Mouse (Mus musculus): Measurements from ENCODE around the gene Kdm5a.
A peak's percentile ranks its signal among the peaks of the same experiment; 100 is the strongest.

The Kdm5a gene

GRCm38 (mm10) chr6:120472455-120473140, 108.7 kb downstream of the Kdm5a start:
- no peak for DNase-seq (ENCODE audit: low spot score)

GRCm38 (mm10) chr6:120473427-120473826, 109.5 kb downstream of the Kdm5a start:
- no peak for DNase-seq (ENCODE audit: low spot score)

GRCm38 (mm10) chr6:120475288-120475687, 111.4 kb downstream of the Kdm5a start:
- DNase-seq (ENCODE audit: low spot score) = no peak

GRCm38 (mm10) chr6:120479302-120479701, 115.4 kb downstream of the Kdm5a start:
- no peak for DNase-seq (ENCODE audit: low spot score)

DNA sequence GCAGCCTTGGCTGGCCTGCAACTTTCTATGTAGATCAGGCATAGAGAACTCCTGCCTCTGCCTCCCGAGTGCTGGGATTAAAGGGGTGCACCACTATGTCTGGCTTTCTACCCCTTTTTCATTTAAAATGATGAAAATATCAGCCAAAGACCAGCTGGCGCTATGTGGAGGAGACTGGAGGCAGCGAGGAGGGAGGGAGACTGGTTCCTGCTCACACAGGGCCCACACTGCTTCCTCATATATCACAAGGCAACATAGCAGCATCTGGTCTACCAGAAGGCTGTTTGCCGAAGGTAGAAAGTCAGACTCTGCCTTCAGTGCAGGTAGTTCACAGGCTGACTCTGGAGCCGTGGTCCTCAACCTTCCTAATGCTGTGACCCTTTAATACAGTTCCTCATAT, 116.4 kb downstream of the Kdm5a start:
- DNase-seq (ENCODE audit: low spot score) = no peak

- no peak for DNase-seq (ENCODE audit: low spot score)
Observed at GRCm38 (mm10) chr6:120481538-120481937, 117.6 kb downstream of the Kdm5a start.

DNA sequence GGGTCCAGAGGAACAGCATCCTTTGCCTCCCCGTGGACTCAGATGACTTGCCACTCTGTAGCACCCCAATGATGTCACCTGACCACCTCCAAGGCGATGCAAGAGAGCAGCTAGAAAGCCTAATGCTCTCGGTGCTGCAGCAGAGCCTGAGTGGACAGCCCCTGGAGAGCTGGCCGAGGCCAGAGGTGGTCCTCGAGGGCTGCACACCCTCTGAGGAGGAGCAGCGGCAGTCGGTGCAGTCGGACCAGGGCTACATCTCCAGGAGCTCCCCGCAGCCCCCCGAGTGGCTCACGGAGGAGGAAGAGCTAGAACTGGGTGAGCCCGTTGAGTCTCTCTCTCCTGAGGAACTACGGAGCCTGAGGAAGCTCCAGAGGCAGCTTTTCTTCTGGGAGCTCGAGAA, 118.1 kb downstream of the Kdm5a start:
- no peak for DNase-seq (ENCODE audit: low spot score)

- DNase-seq (ENCODE audit: low spot score) = no peak
Observed at GRCm38 (mm10) chr6:120482756-120483155, 118.8 kb downstream of the Kdm5a start.

- DNase-seq (ENCODE audit: low spot score) = peak; percentile 32
Observed at GRCm38 (mm10) chr6:120483211-120483626, 119.3 kb downstream of the Kdm5a start.

DNA sequence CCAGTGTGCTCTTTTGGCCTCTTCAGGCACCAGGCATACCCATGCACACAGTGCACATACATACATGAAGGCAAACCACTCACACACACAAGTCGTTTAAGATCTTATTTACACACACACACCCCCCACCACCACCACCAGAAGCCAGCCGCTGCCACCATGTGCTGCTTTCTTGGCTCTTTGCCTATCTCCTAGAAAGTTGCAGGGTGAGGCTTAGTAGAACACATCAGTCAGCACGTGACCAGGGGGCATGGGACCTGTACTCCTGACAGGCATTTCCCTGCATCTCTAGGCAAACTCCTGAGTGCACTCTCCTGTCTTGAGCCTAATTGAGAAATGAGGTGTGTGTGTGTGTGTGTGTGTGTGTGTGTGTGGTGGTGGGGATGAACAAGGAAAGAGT, 121.1 kb downstream of the Kdm5a start:
- no peak for DNase-seq (ENCODE audit: low spot score)

- no peak for DNase-seq (ENCODE audit: low spot score)
Observed at GRCm38 (mm10) chr6:120486051-120486510, 122.2 kb downstream of the Kdm5a start.

DNA sequence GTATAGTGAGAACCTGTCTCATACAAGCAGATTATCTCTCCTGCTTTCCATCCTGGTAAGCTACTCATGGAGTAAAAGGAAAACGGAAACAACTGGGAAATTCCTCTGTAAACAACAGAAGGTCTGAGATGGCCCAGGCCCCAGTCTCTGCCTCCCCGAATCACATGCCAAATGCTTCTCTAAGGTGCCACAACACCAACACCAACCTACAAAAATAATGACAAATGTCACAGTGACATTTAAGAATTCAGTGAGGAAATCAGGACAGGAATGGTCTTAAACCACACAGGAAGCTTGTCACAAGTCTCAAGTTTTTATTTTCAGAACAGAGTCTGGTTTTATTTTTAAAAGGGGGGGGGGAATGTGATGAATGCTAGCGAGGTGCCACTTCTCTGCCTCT, 124.7 kb downstream of the Kdm5a start:
- DNase-seq (ENCODE audit: low spot score) = no peak

- DNase-seq (ENCODE audit: low spot score) = no peak
Observed at GRCm38 (mm10) chr6:120489461-120489860, 125.5 kb downstream of the Kdm5a start.

DNA sequence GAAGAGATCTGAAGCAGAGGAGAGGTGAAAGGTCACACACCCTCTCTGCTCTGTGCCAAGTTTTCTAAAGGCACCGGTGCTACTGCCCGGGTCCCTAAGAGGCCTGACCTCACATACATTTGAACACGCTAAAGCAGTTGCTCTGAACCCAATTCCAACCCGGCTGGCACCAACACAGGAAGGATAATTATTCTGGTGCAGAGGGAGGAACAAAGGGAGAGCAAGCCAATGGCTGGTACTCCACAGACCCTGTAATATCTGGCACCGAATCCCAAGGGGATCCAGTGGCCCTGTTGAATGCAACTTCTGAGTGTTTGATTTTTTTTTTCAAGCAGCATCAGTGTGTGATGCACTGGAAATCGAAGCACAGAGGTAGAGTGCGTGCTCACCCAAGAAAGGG, 127.1 kb downstream of the Kdm5a start:
- DNase-seq (ENCODE audit: low spot score) = no peak

- DNase-seq (ENCODE audit: low spot score) = no peak
Observed at GRCm38 (mm10) chr6:120491862-120492498, 128.1 kb downstream of the Kdm5a start.

GRCm38 (mm10) chr6:120492499-120493373, 128.8 kb downstream of the Kdm5a start:
- peak; percentile 44 for DNase-seq (ENCODE audit: low spot score)

- peak; percentile 69 for DNase-seq (ENCODE audit: low spot score)
Observed at GRCm38 (mm10) chr6:120493374-120494181, 129.7 kb downstream of the Kdm5a start, which contains the start of gene Tmem121b. Gene Tmem121b, minus strand, starts transcription at chr6:120493807.

Data from ovary, postnatal 36 days (tissue).